Mouse (Mus musculus): Measurements from ENCODE around the gene Abcf2.
"Not testable (repeated sequence)": the region's sequence is repeated elsewhere in the genome, so short reads cannot be mapped to it uniquely, and the experiment has no call there.

The Abcf2 gene

DNA sequence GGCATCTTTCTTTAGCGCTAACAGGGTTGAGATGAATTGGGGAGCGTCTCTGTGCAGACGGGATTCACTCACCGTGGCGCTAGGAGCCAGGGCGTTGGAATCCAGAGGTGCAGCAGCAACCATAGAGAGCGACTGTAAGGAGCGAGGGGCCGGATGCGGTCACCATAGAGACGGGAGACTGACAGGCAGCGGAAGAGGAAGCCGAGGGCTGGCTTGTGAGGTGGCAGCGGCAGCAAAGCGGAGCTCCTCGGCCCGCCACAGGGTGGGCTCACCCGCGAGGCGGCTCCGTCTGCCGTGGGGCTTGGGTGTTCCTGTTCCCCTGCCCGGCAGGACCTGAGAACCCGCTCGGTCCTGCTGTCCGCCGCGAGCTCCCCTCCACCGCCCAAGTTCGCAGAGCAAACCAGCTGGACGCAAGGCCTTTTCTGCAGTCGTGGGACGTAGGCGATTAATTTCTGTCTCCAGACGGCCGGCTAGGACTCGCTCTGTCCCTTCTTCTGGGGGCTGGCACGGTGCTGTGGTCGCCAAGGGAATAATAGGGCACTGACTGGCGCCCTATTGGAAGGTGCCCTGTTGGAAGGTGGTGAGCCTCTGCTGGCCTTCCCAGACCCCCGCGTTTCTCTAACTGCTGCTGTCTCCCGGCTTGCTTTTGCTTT is 9.4 kb upstream of the Abcf2 start, which contains the start of gene Chpf2:
Chpf2 (plus strand) TSS at position 195 of the 653 bp plus-strand sequence.
- DNase-seq (ENCODE audit: extremely low spot score) = peak; percentile 87

DNA sequence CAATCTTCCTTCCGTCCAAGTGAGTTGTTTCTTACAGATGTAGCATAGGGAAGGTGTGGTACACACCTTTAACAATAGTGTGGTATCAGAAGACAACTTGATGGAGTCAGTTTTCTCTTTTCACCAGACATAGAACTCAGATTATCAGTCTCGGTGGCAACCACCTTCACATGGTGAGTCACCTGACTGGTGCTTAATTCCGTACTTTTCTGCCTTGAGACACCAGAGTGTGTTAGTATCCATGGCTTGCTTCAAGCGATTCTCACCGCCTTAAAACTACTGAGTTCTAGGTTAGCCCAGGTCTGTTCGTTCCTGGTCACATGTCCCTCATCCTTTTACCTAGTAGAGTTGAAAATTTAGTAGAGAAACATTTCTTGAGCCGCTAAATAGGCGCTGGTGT is 8.8 kb upstream of the Abcf2 start:
- DNase-seq (ENCODE audit: extremely low spot score) = no peak

DNA sequence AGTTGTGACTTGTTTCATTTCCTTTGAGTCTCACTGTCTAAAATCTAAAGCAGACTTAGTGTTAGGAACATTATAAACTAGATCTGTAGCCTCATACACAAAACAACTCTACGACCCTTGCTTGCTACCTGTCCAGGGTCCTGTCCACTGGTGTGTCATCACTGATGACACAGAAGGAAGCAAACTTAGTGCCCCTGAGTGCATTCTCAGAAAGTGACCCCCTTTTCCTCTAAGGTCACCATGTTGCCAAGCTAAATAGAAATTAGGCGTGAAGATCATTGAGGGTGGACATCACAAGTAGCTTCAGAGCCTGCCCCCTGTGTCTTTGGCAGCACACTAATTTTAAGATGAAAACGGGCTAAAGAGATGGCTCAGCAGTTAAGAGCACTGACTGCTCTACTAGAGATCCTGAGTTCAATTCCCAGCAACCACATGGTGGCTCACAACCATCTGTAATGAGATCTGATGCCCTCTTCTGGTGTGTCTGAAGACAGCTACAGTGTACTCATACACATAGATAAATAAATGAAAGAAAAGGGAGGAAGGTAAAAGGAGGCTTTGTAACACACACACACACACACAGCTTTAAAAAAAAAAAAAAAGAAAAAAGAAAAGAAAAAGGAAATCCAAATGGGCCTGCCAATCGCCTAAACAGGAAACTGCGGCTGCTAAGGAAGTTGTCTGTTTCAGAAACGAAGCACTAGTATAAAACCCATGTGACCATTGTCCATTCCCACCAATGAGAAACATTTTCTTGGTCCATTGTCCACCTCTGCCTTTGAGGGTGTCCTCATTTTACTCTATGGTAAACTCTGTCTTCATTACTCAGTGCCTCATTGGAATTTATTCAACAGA is 1.1 kb upstream of the Abcf2 start:
- DNase-seq (ENCODE audit: extremely low spot score) = no peak

DNA sequence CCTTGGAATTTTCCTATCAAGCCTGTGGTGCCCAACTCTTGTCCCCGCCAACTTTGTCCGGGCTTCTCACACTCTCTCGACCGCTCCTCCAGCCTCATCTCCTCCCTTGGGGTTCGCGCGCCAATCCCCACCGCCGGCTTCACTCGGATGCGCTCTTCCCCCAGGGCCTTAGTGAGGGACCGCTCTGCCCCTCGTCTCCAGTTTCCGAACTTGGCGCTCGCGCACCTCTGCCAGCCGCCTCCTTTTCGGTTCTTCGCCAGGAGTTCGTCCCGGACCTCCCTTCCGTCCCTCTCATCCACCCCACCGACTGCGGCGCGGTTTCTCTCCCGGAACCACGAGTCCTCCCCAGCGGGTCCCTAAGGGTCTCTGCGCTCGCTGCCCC is 475 bp downstream of the Abcf2 start:
- DNase-seq (ENCODE audit: extremely low spot score) = no peak

DNA sequence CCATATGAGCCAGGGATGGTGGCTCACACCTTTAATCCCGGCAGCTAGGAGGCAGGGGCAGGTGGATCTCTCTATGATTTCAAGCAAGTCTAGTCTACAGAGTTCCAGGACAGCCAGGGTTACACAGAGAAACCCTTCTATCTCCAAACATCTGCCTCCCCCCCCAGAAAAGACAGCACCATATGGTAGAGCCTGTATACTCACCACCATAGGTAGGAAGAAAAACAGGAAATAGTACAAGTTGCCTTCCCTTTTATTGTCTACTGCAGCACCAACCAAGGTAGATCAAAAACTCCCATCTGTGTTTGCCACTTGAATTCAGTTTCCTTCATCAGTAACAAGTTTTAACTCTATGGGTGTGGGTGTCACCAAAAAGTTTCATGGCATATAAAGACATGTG is 1.3 kb downstream of the Abcf2 start:
- no peak for DNase-seq (ENCODE audit: extremely low spot score)

DNA sequence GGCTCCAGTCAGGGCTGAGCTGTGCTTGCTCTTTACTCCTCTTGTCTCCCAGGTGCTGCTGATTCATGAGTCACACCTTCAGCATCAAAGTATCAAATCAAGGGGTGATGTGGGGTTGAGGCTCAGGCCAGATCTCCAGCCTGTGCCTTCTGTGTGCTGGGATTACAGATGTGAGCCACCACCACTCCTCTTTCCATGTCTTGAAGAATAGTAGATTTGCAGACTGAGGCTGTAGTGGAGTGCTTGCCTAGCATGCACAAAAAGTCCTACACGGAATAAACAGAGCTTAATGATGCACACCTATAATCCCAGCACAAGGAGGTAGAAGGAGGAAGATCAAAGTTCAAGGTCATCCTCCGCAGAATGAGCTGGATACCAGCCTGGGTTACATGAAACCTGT is 20.6 kb downstream of the Abcf2 start, which contains the start of gene 4931409K22Rik:
4931409K22Rik (minus strand) TSS at position 101 of the 400 bp plus-strand sequence.
- DNase-seq (ENCODE audit: extremely low spot score) = no peak

DNA sequence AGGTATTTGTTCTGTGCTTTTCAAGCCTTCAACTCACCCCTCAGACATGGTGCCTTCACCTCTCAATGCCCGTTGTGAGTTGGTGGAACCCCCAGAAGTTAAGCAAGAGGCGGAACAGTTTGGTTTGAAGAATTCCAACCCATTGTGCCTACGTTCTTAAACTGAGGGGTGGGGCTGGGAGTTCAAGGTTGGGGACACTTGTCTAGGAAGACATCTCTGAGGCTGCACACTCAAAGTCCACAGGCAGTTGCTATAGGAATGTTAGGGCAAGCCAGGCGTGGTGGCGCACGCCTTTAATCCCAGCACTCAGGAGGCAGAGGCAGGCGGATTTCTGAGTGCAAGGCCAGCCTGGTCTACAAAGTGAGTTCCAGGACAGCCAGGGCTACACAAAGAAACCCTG is 21.9 kb downstream of the Abcf2 start:
- DNase-seq (ENCODE audit: extremely low spot score) = not testable (repeated sequence)

DNA sequence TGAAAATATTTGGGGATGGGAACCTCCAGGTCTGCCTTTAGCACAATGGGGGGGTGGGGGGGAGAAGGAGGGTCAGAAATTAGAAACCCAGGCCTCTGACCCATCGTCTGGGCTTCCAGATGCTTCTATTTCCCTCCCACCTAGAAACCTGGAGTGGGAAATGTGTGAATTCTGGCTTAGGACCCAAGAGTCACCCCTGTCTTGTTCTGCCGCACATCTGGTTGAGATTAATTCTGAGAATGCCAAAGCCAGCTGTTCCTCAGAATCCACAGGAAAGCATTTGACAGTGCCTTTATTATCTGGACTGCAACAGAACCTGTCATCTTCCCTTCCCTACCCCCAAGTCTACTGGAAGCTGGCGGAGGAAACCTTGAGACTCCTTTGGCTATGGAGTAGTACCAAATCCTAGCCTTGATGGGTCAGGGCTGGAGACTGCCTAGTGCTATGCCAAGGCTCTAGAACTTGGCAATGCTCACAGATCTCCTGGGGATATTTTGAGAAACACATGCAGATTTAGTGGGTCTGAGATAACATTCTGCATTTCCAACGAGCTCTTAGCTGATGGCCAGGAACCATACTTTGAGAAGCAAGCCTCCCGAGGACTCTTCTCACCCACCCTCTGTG is 23.5 kb downstream of the Abcf2 start:
- DNase-seq (ENCODE audit: extremely low spot score) = no peak

DNA sequence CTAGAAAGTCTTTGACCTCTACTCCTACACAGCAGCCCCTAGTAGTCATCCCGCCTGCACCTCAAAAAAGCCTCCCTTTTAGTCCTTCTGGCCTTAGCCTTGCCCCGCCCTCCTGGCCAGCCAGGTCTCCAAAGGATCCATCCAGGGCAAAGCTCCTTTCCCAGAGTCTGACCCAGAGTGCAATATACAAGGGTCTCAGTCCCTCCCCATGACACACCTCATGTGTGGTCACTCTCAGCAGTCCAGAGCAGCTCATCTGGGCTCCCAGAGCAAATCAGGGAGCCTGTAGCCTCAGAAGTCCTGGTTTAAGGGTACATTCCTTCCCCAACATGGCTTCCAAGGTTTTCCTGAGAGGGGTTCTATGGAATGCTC is 26.0 kb downstream of the Abcf2 start:
- DNase-seq (ENCODE audit: extremely low spot score) = no peak

DNA sequence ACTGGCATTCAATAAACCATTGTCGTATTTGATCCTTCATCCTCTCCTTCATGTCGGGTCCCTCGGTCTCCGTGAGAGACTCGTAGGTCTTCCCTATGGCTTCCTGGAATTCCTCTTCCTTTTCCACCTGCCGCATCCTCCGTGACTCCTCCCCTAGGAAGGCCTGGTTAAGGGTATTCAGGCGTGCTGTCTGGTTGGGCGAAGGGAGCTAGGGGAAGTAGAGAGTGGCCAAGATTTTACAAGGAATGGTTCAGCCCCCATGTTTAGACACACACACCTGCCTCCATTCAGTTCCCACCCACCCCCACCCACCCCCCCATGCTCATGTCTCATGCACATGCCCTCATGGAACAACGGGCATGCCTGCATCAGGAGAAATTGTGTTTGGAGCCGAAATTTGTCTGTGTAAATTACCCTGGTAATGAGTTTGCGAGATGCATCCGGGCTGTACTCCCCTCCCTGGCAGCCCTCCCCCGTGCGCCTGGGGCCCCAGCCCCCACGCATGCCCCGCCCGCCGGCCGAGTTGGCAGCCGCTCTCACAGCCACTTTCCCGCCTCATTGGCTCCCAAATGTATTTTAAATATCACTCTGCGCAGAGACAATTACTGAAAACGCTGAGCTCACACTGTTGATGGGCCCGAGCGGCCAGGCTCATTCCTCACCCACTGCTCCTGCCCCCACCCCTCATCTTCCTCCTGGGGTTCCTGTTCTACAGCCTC is 26.5 kb downstream of the Abcf2 start:
- peak; percentile 27 for DNase-seq (ENCODE audit: extremely low spot score)

DNA sequence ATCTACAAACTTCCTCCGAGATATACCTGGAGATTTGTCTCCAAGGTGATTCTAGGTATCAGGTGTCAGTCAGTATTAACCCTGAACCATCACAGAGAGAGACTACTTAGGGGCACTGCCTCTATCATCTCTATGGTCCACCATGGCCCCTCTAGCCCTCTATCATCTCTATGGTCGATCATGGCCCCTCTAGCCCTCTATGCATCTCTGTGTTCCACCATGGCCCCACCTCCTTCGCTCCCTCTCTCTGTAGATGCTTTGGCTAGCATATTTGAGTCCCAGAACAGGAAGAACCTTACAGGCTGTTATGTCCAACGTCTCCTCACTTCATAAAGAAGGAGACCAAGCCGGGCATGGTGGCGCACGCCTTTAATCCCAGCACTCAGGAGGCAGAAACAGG is 34.6 kb downstream of the Abcf2 start:
- DNase-seq (ENCODE audit: extremely low spot score) = no peak

DNA sequence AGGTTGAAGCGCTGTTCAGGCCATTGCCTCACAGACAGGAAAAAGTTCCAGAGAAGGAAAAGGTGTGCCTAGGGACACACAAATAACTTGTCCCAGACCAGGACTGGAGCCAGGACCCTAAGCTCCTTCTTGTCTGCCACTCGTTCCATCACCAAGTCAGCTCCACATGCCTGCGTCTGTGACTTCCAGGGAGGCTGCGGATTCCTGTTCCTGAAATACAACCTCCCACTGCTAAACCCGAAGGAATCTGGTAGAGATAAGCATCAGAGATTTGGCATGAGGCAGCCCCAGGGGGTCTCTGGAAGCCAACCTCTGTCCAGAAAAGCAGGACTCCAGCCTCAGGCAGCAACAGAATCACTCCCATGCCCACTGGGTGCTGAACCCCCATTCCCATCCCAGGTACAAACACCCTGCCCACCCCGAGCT is 36.1 kb downstream of the Abcf2 start:
- no peak for DNase-seq (ENCODE audit: extremely low spot score)

DNA sequence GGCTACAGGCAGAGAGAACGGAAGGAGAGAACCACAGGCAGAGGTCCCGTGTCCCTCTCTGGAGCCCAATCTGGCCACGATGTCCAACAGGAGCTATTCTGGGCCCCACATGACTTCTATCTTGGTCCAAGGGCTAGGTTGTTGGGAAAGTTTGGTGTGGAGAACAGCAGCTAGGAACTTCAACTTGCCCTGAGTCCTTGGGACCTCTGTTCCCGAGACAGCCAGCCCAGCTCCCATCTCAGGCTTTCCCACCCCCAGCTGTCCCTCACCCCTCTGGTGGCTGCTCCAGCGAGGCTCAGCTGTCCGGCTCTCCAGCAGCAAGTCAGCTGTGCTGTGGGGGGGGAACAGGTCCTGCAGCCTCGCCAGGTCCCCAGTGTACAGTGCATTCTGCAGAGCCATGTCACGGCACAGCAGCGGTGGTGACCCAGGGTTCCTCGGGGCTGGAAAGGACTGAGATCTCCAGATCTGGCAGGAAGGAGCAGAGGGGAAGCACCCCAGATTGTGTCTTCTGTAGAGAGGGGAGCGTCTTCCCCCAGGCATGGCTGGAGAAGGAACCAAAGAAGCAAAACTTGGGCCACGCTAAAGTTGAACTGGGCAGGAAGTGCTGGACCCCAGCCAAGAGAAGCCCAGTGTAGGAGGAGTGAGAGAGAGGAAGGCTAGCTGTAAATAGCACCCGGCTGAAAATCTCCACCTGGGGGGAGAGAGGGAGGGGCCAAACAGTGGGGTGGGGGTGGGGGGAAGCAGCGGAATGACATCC is 36.7 kb downstream of the Abcf2 start, which contains the start of gene Asb10:
Asb10 (minus strand) TSS at position 592 of the 757 bp plus-strand sequence.
- DNase-seq (ENCODE audit: extremely low spot score) = no peak

DNA sequence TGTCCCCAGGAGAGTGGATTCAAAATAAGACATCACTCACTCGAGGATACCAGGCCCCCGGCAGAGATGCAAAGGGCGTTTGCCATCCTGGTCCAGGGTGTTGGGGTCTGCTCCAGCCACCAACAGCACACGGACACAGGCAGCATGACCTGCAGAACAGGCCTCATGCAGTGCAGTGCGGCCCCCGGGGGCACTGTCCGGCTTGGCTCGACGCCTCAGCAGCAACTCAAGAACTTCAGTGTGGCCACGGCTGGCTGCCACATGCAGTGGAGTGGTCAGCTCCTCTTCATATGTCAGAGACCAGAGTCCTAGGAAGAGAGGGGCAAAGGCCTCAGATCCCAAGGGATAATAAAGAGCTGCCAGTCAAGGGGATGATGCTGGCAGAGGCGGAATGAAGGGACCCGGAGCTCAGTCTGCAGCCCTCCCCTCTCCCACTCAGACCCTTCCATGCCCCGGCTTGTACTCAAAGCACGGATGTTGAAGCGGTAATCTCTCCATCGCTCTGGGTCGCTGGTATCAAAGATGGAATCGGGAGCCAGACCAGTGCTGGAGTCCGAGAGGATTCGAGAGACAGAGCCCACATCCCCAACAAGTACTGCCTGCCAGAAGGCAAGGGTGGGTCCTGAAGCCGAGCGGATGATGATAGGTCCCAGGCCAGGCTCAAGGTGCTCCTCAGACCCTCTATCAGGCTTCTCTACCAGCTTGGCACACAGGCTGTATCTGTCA is 37.5 kb downstream of the Abcf2 start:
- no peak for DNase-seq (ENCODE audit: extremely low spot score)

DNA sequence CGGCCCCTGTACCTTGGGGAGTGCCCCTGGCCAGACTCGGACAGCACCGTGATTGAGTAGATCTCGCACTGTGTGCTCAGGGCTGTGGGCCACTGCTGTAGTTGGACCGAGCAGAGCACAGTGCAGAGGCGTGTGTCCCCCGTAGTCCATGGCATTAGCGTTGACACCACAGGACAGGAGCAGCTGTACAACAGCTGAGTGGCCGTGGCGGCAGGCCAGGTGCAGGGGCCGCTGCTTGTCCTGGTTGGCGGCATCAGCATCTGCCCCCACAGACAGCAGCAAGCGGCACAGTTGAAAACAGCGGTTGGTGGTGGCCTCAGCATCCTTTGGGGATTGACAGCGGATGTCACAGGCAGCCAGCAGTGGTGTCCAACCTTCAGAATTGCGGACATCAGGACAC is 39.6 kb downstream of the Abcf2 start:
- no peak for DNase-seq (ENCODE audit: extremely low spot score)

DNA sequence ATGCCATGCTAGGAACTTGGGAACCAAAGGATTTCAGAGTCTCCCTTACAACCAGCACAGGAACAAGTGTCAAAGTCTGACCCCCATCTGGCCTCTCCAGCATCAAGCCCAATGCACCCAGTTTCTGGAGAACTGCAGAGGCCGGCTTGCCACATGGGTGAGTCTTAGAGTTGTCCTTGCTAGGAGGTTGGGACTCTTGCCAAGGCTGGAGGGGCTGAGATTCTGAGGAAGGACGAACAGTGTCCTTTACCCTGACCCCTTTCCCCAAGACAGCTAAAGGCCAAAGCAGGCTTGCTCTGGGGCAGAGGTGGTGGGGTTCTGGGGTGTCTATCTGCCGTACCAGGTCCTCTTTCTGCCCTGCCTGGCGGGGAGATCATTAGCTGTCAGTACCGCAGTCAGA is 40.8 kb downstream of the Abcf2 start:
- no peak for DNase-seq (ENCODE audit: extremely low spot score)

DNA sequence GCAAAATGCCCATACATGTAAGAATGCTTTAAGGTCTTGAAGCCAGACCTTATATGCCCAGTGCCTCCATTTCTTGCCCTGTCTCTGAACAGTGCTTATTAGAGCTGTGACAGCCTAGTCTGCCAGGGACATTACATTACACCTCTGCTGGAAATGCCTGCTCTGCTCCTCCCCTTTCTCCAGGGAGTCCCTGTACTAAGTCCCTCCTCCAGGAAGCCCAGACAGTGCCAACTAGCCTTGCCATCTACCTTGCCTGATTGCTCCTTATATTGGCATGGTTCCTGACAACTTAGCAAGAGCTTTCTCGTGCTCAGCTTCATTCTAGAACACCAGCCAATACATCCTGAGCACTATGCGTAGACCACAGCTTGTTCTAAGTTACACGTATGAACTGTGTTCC is 41.5 kb downstream of the Abcf2 start:
- DNase-seq (ENCODE audit: extremely low spot score) = no peak

DNA sequence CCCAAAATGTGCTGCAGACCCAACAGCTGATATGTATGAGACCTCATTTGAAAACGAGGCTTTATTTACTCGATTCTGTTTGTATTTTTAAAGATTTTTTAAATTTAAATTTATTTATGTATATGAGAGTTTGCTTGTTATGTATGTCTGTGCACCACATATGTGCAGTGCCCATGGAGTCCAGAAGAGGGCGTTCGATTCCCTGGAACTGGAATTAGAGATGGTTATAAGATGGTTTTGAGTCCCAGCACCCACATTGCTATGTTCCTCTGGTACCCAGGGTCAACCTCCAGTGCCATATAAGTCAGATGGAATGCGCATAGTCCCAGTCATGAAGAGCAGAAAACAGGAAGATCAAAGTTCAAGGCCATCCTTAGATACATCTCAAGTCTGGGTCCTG is 43.0 kb downstream of the Abcf2 start:
- DNase-seq (ENCODE audit: extremely low spot score) = no peak

DNA sequence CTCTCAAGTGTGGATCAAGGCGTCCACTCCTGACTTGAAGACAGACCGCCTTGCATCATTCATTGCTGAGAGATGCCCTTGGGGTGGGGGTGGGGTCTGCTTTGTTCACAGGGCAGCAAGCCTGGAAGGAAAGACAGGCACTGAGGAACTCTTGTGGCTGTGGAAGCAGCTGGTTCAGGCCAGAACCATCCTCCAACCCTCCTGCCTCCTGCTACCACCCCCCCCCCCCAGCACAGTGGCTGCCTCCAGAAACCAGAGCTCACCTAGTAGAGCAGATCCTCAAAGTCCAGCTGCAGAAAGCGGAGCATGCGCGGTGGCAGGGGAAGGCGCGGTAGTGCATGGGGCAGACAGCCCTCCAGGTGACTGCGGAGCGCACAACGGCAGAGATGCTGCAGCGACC is 43.9 kb downstream of the Abcf2 start:
- DNase-seq (ENCODE audit: extremely low spot score) = no peak

DNA sequence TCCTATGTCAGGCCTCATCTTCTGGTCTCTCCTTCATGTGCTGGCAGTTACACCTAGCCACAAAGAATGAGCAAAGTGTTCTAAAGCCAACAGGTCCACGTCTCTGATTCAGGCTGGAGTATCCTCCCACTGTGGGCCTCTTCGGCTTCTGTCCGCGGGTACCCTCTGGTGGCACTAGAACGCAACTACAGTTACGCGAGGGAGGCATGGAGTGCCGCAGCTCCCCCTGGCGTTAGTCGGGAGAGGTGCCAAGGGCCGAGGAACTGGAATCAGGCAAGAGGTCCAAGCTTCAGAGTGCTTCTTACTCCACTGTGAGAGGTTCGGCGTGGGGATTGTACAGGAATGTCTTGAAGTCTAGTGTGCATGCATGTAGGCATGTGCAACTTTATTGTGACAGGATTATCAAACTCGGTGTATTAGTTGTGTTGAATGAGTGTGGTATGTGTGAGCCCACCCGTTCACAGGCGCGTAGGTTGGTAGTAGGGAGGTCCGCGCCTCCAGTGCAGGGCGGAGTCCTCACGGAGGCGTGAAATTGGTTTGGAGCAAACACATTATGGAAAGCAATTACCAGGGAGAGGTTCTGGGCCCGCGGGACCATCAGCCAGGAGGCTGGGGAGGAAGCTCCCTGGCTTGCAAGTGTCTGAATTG is 47.1 kb downstream of the Abcf2 start:
- DNase-seq (ENCODE audit: extremely low spot score) = peak; percentile 93
